Mouse (Mus musculus) inflammation-experienced regulatory T-cells, adult 6 months (primary cell): ENCODE data around the gene Irgc1. TPM values are rescaled to one million over a fixed set of nuclear protein-coding genes. Genes with fewer than 3 reads are reported as not detected.

ENCODE experiments used
- ATAC-seq: one replicate; pipeline ENCODE4 v1.8.0; 2017
- polyA plus RNA-seq, 3 experiments: library from polyadenylated mRNA; unstranded; fragments of 100-300 nt; shearing (Covaris generic); gene quantifications; one replicate each; pipeline ENCODE4 v1.2.1; 2017

The Irgc1 gene
- polyA plus RNA-seq, 3 experiments from 2014 or later: not detected

- no peak for ATAC-seq
Measured at GRCm38 (mm10) chr7:24398364-24398913, 53.7 kb downstream of the Irgc1 start.

GRCm38 (mm10) chr7:24396832-24397231, 55.3 kb downstream of the Irgc1 start:
- ATAC-seq: no peak

- ATAC-seq: peak; percentile 70
Measured at GRCm38 (mm10) chr7:24394475-24395161, 57.5 kb downstream of the Irgc1 start.

- peak; percentile 9 for ATAC-seq
Measured at GRCm38 (mm10) chr7:24394054-24394453, 58.0 kb downstream of the Irgc1 start.

- no peak for ATAC-seq
Measured at GRCm38 (mm10) chr7:24391687-24392086, 60.4 kb downstream of the Irgc1 start.

- ATAC-seq: no peak
Measured at GRCm38 (mm10) chr7:24391077-24391476, 61.0 kb downstream of the Irgc1 start.

- ATAC-seq: no peak
Measured at GRCm38 (mm10) chr7:24390512-24390911, 61.6 kb downstream of the Irgc1 start.

GRCm38 (mm10) chr7:24389516-24390187, 62.4 kb downstream of the Irgc1 start:
- ATAC-seq: no peak

GRCm38 (mm10) chr7:24387059-24387556, 65.0 kb downstream of the Irgc1 start:
- no peak for ATAC-seq

- ATAC-seq: peak; percentile 24
Measured at GRCm38 (mm10) chr7:24384827-24385226, 67.3 kb downstream of the Irgc1 start.

- ATAC-seq: no peak
Measured at GRCm38 (mm10) chr7:24384070-24384469, 68.0 kb downstream of the Irgc1 start.

- no peak for ATAC-seq
Measured at GRCm38 (mm10) chr7:24382730-24383372, 69.2 kb downstream of the Irgc1 start.

Other genes starting within 250 kb of the Irgc1 start
- gene Zfp111, start 240.9 kb downstream of the Irgc1 start, polyA plus RNA-seq: 1 to 10 TPM; 1.2 to 1.3 (median 1.3) TPM
- gene Zfp109, start 214.7 kb downstream of the Irgc1 start, polyA plus RNA-seq: 1 to 10 TPM; 1.4 to 2.3 (median 1.8) TPM
- gene Zfp108, start 197.5 kb downstream of the Irgc1 start, polyA plus RNA-seq: under 1 TPM in 1 of 3 experiments, not detected in 2; 0.29 TPM
- gene Zfp93, start 181.9 kb downstream of the Irgc1 start, polyA plus RNA-seq: 1 to 10 TPM; 2.1 to 2.3 (median 2.2) TPM
- gene Zfp61, start 151.1 kb downstream of the Irgc1 start, polyA plus RNA-seq: 10 to 100 TPM; 10.4 to 20.6 (median 19.0) TPM
- 10 to 100 TPM in 2 of 3 experiments, 1 to 10 TPM in 1; 6.6 to 13.0 (median 12.6) TPM for gene Zfp94, start 135.6 kb downstream of the Irgc1 start, polyA plus RNA-seq
- not detected for gene Tescl, start 118.4 kb downstream of the Irgc1 start, polyA plus RNA-seq
- not detected for gene Lypd5, start 103.1 kb downstream of the Irgc1 start, polyA plus RNA-seq
- 100 to 1,000 TPM in 2 of 3 experiments, 10 to 100 TPM in 1; 79.1 to 131 (median 126) TPM for gene Kcnn4, start 82.0 kb downstream of the Irgc1 start, polyA plus RNA-seq
- gene Smg9, start 52.7 kb downstream of the Irgc1 start, polyA plus RNA-seq: 10 to 100 TPM; 22.7 to 26.1 (median 23.6) TPM
- gene Plaur, start 10.2 kb upstream of the Irgc1 start, polyA plus RNA-seq: 1 to 10 TPM in 2 of 3 experiments, under 1 TPM in 1; 0.62 to 1.6 (median 1.5) TPM
- gene Cadm4, start 29.7 kb upstream of the Irgc1 start, polyA plus RNA-seq: not detected
- under 1 TPM in 1 of 3 experiments, not detected in 2; 0.33 TPM for gene Zfp428, start 54.7 kb upstream of the Irgc1 start, polyA plus RNA-seq
- not detected for gene AC161166.1, start 60.2 kb upstream of the Irgc1 start, polyA plus RNA-seq
- 1 to 10 TPM in 2 of 3 experiments, under 1 TPM in 1; 0.79 to 1.2 (median 1.0) TPM for gene Irgq, start 78.4 kb upstream of the Irgc1 start, polyA plus RNA-seq
- not detected for gene Pinlyp, start 93.8 kb upstream of the Irgc1 start, polyA plus RNA-seq
- gene Xrcc1, start 94.0 kb upstream of the Irgc1 start, polyA plus RNA-seq: 10 to 100 TPM; 24.2 to 34.4 (median 31.8) TPM
- 10 to 100 TPM; 13.1 to 17.7 (median 17.6) TPM for gene Ethe1, start 135.2 kb upstream of the Irgc1 start, polyA plus RNA-seq
- under 1 TPM in 2 of 3 experiments, not detected in 1; 0.13 to 0.20 TPM for gene Zfp575, start 135.3 kb upstream of the Irgc1 start, polyA plus RNA-seq
- 1 to 10 TPM in 1 of 3 experiments, under 1 TPM in 2; 0.22 to 1.2 (median 0.31) TPM for gene Phldb3, start 158.5 kb upstream of the Irgc1 start, polyA plus RNA-seq
- not detected for gene Lypd3, start 184.3 kb upstream of the Irgc1 start, polyA plus RNA-seq
- not detected for gene Tex101, start 224.4 kb upstream of the Irgc1 start, polyA plus RNA-seq